8 mouse cellular contexts compared by ENCODE assay signal in genomic region chr13:32680868-32681515, GRCm38 (mm10).
A peak's percentile ranks its signal among the peaks of the same experiment; 100 is the strongest.
DNase-seq lines count a peak whose midpoint lies in the region; ATAC-seq and TF ChIP-seq lines count a peak whose summit lies in the region.

No protein-coding gene starts in this region.

- no peak for TF ChIP-seq EP300 in ES-Bruce4 (IDR thresholded peaks at IDR 0.05; ENCODE audit: insufficient read depth, low read depth, low read length)

- TF ChIP-seq POLR2A in ES-Bruce4 (IDR thresholded peaks at IDR 0.05; ENCODE audit: insufficient read depth, low read length) = no peak
- no peak for TF ChIP-seq POLR2A in brain, embryonic 14.5 days (IDR thresholded peaks at IDR 0.05; ENCODE audit: borderline replicate concordance, extremely low read depth, insufficient read depth, insufficient read length, poor library complexity, severe bottlenecking)

- H3K4me1 ChIP-seq in ES-Bruce4 (ENCODE audit: control insufficient read depth, insufficient read depth, low read length) = no peaks in the 10 kb centered on the region
- H3K4me1 ChIP-seq in forebrain, embryonic 11.5 days (replicated peaks; ENCODE audit: control insufficient read depth, insufficient read depth, low read length) = no peaks in the 10 kb centered on the region
- H3K4me1 ChIP-seq in lung, embryonic 16.5 days (replicated peaks; ENCODE audit: control insufficient read depth, insufficient read depth, low read length) = no peaks in the 10 kb centered on the region

- WGBS in forebrain, embryonic 11.5 days = 46% methylated on average over 12 of the region's 12 CpGs
- 36% methylated on average over 12 of the region's 12 CpGs for WGBS in large intestine, adult 2 months
- WGBS in lung, embryonic 16.5 days = 21% methylated on average over 12 of the region's 12 CpGs

- TF ChIP-seq CTCF in ES-Bruce4 (IDR thresholded peaks at IDR 0.05; ENCODE audit: low read depth, low read length) = peak; percentile 62
- TF ChIP-seq CTCF in brain, embryonic 14.5 days (IDR thresholded peaks at IDR 0.05; ENCODE audit: borderline replicate concordance, extremely low read depth, insufficient read depth, insufficient read length) = peak; percentile 72; the same call in 1 of the 2 replicates

- no peaks in the 10 kb centered on the region for H3K9me3 ChIP-seq in ES-Bruce4 (replicated peaks; ENCODE audit: control insufficient read depth, insufficient read depth, low read length, poor library complexity, severe bottlenecking)
- no peaks in the 10 kb centered on the region for H3K9me3 ChIP-seq in forebrain, embryonic 11.5 days (ENCODE audit: control insufficient read depth, low read length)
- no peaks in the 10 kb centered on the region for H3K9me3 ChIP-seq in lung, embryonic 16.5 days (ENCODE audit: control insufficient read depth, low read length)

- H3K27me3 ChIP-seq in ES-Bruce4 (ENCODE audit: control insufficient read depth, insufficient read depth, low read length, poor library complexity, severe bottlenecking) = no peaks in the 10 kb centered on the region
- no peaks in the 10 kb centered on the region for H3K27me3 ChIP-seq in forebrain, embryonic 11.5 days (ENCODE audit: control insufficient read depth, insufficient read depth, low read length)
- peaks cover 8% of the 10 kb centered on the region; the same call in 1 of the 2 replicates for H3K27me3 ChIP-seq in lung, embryonic 16.5 days (ENCODE audit: control insufficient read depth, insufficient read depth, low read depth, low read length)

- peak; percentile 75 for ATAC-seq in forebrain, embryonic 11.5 days (replicated peaks; ENCODE audit: low FRiP score)
- peak; percentile 76; the same call in 1 of the 2 replicates for ATAC-seq in lung, embryonic 16.5 days (ENCODE audit: low read depth)

- no peak overlapping the region for H3K4me2 ChIP-seq in forebrain, embryonic 11.5 days (ENCODE audit: low read depth, low read length, severe bottlenecking)
- H3K4me2 ChIP-seq in lung, embryonic 16.5 days (ENCODE audit: low read depth, low read length) = peak overlapping the region; percentile 40

- H3K9ac ChIP-seq in ES-Bruce4 (ENCODE audit: low read depth, poor library complexity, severe bottlenecking) = no peak overlapping the region
- no peak overlapping the region for H3K9ac ChIP-seq in forebrain, embryonic 11.5 days (ENCODE audit: low read length)
- no peak overlapping the region for H3K9ac ChIP-seq in lung, embryonic 16.5 days (ENCODE audit: low read length)

- H3K36me3 ChIP-seq in ES-Bruce4 (ENCODE audit: control insufficient read depth, insufficient read depth, low read length, poor library complexity, severe bottlenecking) = no peaks in the 10 kb centered on the region
- H3K36me3 ChIP-seq in forebrain, embryonic 11.5 days (ENCODE audit: control insufficient read depth, insufficient read depth, low read length) = no peaks in the 10 kb centered on the region
- H3K36me3 ChIP-seq in lung, embryonic 16.5 days (ENCODE audit: control insufficient read depth, insufficient read depth, low read length) = no peaks in the 10 kb centered on the region

- H3K27ac ChIP-seq in ES-Bruce4 (ENCODE audit: insufficient read depth, low read length) = no peak overlapping the region
- H3K27ac ChIP-seq in forebrain, embryonic 11.5 days (ENCODE audit: low read depth, low read length) = no peak overlapping the region
- no peak overlapping the region for H3K27ac ChIP-seq in lung, embryonic 16.5 days (ENCODE audit: low read length)

- DNase-seq in brain, embryonic 14.5 days (ENCODE audit: low read depth) = peak; percentile 86
- peak; percentile 70 for DNase-seq in forebrain, embryonic 11.5 days (ENCODE audit: low spot score)
- peak; percentile 47 for DNase-seq in heart, postnatal 25 days (ENCODE audit: low spot score)
- peak; percentile 16 for DNase-seq in large intestine, adult 2 months (ENCODE audit: low read depth, low spot score)
- DNase-seq in ovary, postnatal 14 days (ENCODE audit: low spot score) = peak; percentile 55
- DNase-seq in thymus, postnatal 4 days = peak; percentile 75

- intact Hi-C loops in heart, postnatal 25 days (cut with DNase I) = loop anchor here (2.0 to 5.0 kb wide), 6 partner anchors 184 to 888 kb away; no protein-coding TSS in a partner anchor

- no peak overlapping the region for H3K4me3 ChIP-seq in ES-Bruce4 (ENCODE audit: low read depth, low read length)
- H3K4me3 ChIP-seq in forebrain, embryonic 11.5 days (ENCODE audit: low read depth, low read length) = no peak overlapping the region
- H3K4me3 ChIP-seq in lung, embryonic 16.5 days (ENCODE audit: low read length) = 0 out of 2 replicates have a peak overlapping the region, but pooled peaks have one; percentile 18

Comparison
In these comparisons a context has a peak if more than half of its experiments do, and no peak if none do; other contexts are left out.
1. DNase-seq: peak in every context shown above with its lines; median percentile 86 in brain, embryonic 14.5 days; 75 in thymus, postnatal 4 days; 70 in forebrain, embryonic 11.5 days; 55 in ovary, postnatal 14 days; 47 in heart, postnatal 25 days; 16 in large intestine, adult 2 months.